23 mouse cellular contexts compared by ENCODE assay signal in genomic region chr7:74016613-74017012, GRCm38 (mm10). TPM values are rescaled to one million over a fixed set of nuclear protein-coding genes. Genes with fewer than 3 reads are reported as not detected.
A peak's percentile ranks its signal among the peaks of the same experiment; 100 is the strongest.
DNase-seq lines count a peak whose midpoint lies in the region; ATAC-seq and TF ChIP-seq lines count a peak whose summit lies in the region.
"Had no signal": no experiment of that assay in that cellular context is flagged by ENCODE, and none has a peak within 500 bp of the region (broad histone marks: within the 10 kb centered on the region; RNA-seq: fewer than 3 reads in every experiment).

No protein-coding gene starts in this region.

- no peaks in the 10 kb centered on the region for H3K9me3 ChIP-seq in intestine, postnatal 0 days (ENCODE audit: control insufficient read depth)
- no peaks in the 10 kb centered on the region for H3K9me3 ChIP-seq in intestine, embryonic 15.5 days
- no peaks in the 10 kb centered on the region for H3K9me3 ChIP-seq in stomach, postnatal 0 days (ENCODE audit: control insufficient read depth, low read length)
- H3K9me3 ChIP-seq: embryonic facial prominence, embryonic 15.5 days; forebrain, embryonic 10.5 days; heart, embryonic 12.5 days; liver, embryonic 12.5 days had no signal

- TF ChIP-seq EP300 in stomach, postnatal 0 days (optimal IDR thresholded peaks at IDR 0.05): no peak

- H3K4me2 ChIP-seq in intestine, postnatal 0 days (replicated peaks; ENCODE audit: low read depth): no peak overlapping the region
- no peak overlapping the region for H3K4me2 ChIP-seq in intestine, embryonic 15.5 days (replicated peaks)
- H3K4me2 ChIP-seq in stomach, postnatal 0 days (replicated peaks; ENCODE audit: low read depth): no peak overlapping the region
- H3K4me2 ChIP-seq: embryonic facial prominence, embryonic 15.5 days; heart, embryonic 12.5 days; liver, embryonic 12.5 days had no signal

- 66% methylated on average over 2 of the region's 2 CpGs for WGBS in intestine, postnatal 0 days
- 79% methylated on average over 2 of the region's 2 CpGs for WGBS in intestine, embryonic 15.5 days
- 78% methylated on average over 2 of the region's 2 CpGs for WGBS in stomach, postnatal 0 days

- H3K4me1 ChIP-seq in intestine, postnatal 0 days (replicated peaks; ENCODE audit: control insufficient read depth, insufficient read depth, low read length): 0 out of 2 replicates have a peak, but pooled peaks cover 3% of the 10 kb centered on the region
- peaks cover 10% of the 10 kb centered on the region for H3K4me1 ChIP-seq in intestine, embryonic 15.5 days (replicated peaks)
- no peaks in the 10 kb centered on the region for H3K4me1 ChIP-seq in stomach, postnatal 0 days (replicated peaks; ENCODE audit: control insufficient read depth, insufficient read depth)
- H3K4me1 ChIP-seq: heart, embryonic 12.5 days had no signal

- no peak overlapping the region for H3K27ac ChIP-seq in intestine, postnatal 0 days (ENCODE audit: low read depth, low read length)
- no peak overlapping the region for H3K27ac ChIP-seq in intestine, embryonic 15.5 days
- no peak overlapping the region for H3K27ac ChIP-seq in stomach, postnatal 0 days (replicated peaks)
- H3K27ac ChIP-seq: embryonic facial prominence, embryonic 15.5 days; forebrain, embryonic 10.5 days; liver, embryonic 12.5 days had no signal

- no peak overlapping the region for H3K9ac ChIP-seq in intestine, postnatal 0 days (ENCODE audit: low read depth, low read length)
- H3K9ac ChIP-seq in intestine, embryonic 15.5 days: no peak overlapping the region
- no peak overlapping the region for H3K9ac ChIP-seq in stomach, postnatal 0 days (ENCODE audit: low read length)
- H3K9ac ChIP-seq: embryonic facial prominence, embryonic 15.5 days; heart, embryonic 12.5 days; liver, embryonic 12.5 days had no signal

- peaks cover 37% of the 10 kb centered on the region for H3K27me3 ChIP-seq in intestine, postnatal 0 days (replicated peaks; ENCODE audit: control insufficient read depth, insufficient read depth, low read length)
- H3K27me3 ChIP-seq in intestine, embryonic 15.5 days (replicated peaks): peaks cover 19% of the 10 kb centered on the region; the same call in 1 of the 2 replicates
- no peaks in the 10 kb centered on the region for H3K27me3 ChIP-seq in stomach, postnatal 0 days (ENCODE audit: control insufficient read depth, insufficient read depth, low read length)

- peak; percentile 15 for DNase-seq in lung, postnatal 36 days
- no peak for DNase-seq in lung, postnatal 25 days (ENCODE audit: low spot score)
- peak; percentile 40 for DNase-seq in brain, adult 2 months (ENCODE audit: low read depth, low spot score)
- no peak for DNase-seq in stomach, postnatal 0 days (ENCODE audit: low spot score)
- DNase-seq in kidney, postnatal 14 days: no peak
- DNase-seq: cerebellum, adult 8-10 months; embryo, embryonic 11 days; gastrocnemius, postnatal 36 days; heart, postnatal 36 days; kidney, adult 8-10 months; layer of hippocampus, postnatal 36 days; left cerebral cortex, postnatal 4 days; lung, postnatal 10 days; right cerebral cortex, adult 18-20 months; spleen, adult 18-20 months had no signal

- H3K4me3 ChIP-seq in intestine, postnatal 0 days (ENCODE audit: low read depth, low read length): no peak overlapping the region
- no peak overlapping the region for H3K4me3 ChIP-seq in intestine, embryonic 15.5 days (replicated peaks)
- H3K4me3 ChIP-seq in stomach, postnatal 0 days (ENCODE audit: low read depth, low read length): no peak overlapping the region
- H3K4me3 ChIP-seq: embryonic facial prominence, embryonic 15.5 days; forebrain, embryonic 10.5 days; heart, embryonic 12.5 days; liver, embryonic 12.5 days had no signal

- no peak for ATAC-seq in intestine, postnatal 0 days
- ATAC-seq in intestine, embryonic 15.5 days: no peak
- ATAC-seq in stomach, postnatal 0 days (ENCODE audit: low FRiP score, low TSS enrichment): no peak
- ATAC-seq: CD4-positive, CD25-positive, alpha-beta regulatory T cell, adult 4 months; hindbrain, embryonic 16.5 days; liver, embryonic 12.5 days had no signal

- H3K36me3 ChIP-seq in intestine, postnatal 0 days (ENCODE audit: control insufficient read depth, insufficient read depth): no peaks in the 10 kb centered on the region
- no peaks in the 10 kb centered on the region for H3K36me3 ChIP-seq in intestine, embryonic 15.5 days
- H3K36me3 ChIP-seq in stomach, postnatal 0 days (ENCODE audit: control insufficient read depth, insufficient read depth, low read length): no peaks in the 10 kb centered on the region
- H3K36me3 ChIP-seq: embryonic facial prominence, embryonic 15.5 days; forebrain, embryonic 10.5 days; heart, embryonic 12.5 days; liver, embryonic 12.5 days had no signal

- peak; percentile 54 for TF ChIP-seq CTCF in intestine, postnatal 0 days (IDR thresholded peaks at IDR 0.05; ENCODE audit: low read depth)
- TF ChIP-seq CTCF in stomach, postnatal 0 days (IDR thresholded peaks at IDR 0.05; ENCODE audit: low read depth): peak; percentile 56

RNA-seq across cellular contexts. Expression of gene St8sia2, which starts 3.1 kb away (rescaled TPM):
- polyA plus RNA-seq in intestine, postnatal 0 days (2015; fragmentation: Nextera tagmentation; extraction: Ambion mirVana): 0.78 and 1.2 TPM in 2 replicates
- 4.3 and 4.4 TPM in 2 replicates for polyA plus RNA-seq in intestine, embryonic 15.5 days (2015; fragmentation: Nextera tagmentation; extraction: Ambion mirVana)
- 1.0 and 1.6 TPM in 2 replicates for polyA plus RNA-seq in stomach, postnatal 0 days (2015; fragmentation: Nextera tagmentation; extraction: Ambion mirVana)
- polyA plus RNA-seq: CD4-positive, CD25-positive, alpha-beta regulatory T cell, adult 4 months had no signal

Comparison
In these comparisons a context has a peak if more than half of its experiments do, and no peak if none do; other contexts are left out.
1. DNase-seq: peak in lung, postnatal 36 days (single experiment) and brain, adult 2 months (single experiment); none in lung, postnatal 25 days (single experiment), stomach, postnatal 0 days (single experiment) and kidney, postnatal 14 days (single experiment).